Mouse (Mus musculus) layer of hippocampus, postnatal 14 days (tissue): ENCODE measurements at regions not wholly inside any gene's neighbourhood (a gene's known extent, or its start where the extent isn't known, plus 50 kb on each side); places are given as distances from the start of the nearest gene placed in this dataset.

ENCODE experiments used
- DNase-seq, 2 experiments: peaks; one replicate each; pipeline ENCODE4 v3.0.0; 2021 to 2022; ENCODE audit warnings: low spot score in 2 of 2, mixed read lengths in 1 of 2

DNA sequence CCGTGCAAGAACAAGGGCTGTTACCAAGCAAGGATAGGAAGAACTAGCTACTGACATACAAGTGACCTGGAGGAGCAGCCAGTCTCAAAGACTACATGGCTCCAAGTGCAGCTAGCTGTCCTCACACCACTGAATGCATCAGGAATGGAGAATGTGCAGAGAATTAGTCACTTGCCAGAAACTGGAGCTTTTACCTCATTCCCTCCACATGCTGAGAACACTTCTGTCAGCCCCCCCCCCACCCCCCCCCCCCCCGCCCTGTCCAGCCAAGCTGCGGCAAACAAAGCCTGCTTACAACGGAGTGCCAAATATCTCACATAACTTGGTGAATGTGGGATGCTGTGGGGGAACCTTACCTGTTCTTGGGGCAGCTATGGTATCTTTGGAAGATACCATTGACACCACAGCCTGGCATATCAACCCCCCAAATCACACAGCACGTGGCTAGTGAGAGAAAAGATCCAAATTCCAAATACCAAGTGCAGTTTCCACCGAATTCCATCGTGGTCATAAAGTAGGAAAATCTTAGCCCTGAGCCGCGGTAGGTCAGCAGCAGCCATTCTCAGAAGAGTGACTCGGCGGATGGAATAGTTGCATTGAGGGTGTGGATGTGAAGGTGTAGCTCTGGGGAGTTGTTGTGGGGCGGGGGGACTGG, 126.3 kb downstream of the Gadd45g start:
- no peak for DNase-seq

DNA sequence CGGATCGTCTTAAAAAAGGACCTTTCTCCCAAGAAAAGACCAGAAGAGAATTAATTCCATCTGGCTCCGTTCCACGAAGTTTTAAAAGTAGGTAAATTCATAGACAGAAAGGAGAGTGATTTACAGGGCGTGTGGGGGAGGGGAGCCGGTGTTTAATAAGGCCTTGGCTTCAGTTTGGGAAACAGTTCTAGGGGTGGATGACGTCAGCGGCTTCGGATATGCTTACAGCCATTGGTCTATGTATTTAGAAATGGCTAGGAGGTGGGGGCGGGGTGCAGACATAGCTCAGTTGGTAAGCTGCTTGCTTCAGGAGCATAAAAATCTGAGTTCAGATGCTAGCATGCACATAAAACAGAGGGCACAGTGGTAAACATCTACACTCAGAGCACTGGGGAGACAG, 127.0 kb downstream of the Gadd45g start:
- DNase-seq: no peak

DNA sequence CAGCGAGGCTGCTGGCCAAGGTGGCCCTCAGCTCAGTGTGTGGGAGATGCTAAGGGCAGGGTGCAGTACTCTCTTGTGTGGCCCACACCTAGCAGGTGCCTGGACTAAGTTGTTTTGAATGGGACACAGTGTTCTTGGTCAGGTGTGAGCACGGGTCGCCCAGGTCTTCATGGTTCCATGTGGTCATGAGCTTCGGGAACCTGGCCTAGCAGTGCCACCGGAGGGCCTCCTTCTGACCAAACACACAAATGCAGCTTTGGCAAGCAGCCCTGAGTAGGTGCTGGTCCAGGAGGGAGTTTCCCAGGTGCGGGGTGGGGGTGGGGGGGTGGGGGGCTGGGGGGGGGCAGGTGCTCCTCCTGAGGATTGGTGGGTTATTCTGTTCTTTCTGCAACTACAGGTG, 127.6 kb downstream of the Gadd45g start:
- no peak for DNase-seq

DNA sequence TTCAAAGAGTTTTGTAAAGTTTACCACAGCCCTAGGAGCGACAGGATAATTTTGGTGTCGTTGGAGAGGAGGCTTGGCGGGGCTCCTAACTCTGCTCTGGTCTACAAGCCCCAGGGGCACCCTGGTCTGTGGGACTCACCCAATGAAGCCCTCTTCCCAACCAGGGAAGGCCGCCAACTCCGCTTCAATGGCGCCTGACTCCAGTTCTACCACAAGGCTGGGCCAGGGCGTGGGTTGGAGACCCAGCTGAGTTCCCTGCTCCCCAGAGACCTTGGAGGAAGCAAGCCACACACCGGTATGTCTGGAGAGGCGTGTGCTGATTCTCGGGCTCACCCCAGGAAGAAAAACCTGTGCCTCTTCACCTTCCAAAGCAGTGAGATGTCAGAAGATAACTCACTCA, 128.9 kb downstream of the Gadd45g start:
- DNase-seq: no peak

DNA sequence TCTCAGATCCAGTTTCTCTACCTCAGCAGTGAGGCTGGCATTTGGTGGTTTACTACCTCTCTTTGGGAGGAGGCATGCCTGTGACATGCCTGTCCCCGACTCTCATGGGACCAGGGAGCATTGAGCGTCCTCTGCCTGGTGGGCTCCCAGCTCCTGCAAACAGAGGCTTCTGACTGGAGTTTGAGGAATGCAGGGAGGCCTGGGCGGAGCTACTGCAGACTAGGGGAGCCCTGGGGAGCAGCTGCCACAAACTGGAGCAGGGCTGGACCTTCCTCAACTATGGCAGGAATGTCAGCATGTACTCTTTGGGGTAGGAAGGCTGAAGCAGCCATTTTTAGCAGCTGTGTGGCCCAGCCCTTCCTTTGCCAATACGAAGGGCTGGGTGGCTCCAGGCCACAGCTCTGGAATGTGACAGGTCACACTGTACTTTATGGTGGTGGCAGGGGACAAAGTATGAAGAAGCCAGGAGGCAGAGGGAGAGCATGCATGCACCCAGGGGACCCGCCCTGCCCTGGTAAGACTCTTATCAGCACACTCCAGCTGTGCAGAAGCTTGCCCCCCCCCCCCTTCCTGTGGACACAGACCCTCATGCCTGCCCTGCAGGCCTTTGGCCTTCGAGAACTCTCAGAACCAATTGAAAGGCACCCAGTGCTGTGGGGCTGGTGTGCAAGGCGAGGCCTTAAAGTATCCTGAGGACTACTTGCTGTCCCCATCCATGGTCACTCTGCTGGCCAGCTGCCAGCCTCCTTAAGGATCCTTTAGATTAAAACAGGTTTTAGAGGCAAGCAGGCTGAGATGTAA, 129.5 kb downstream of the Gadd45g start:
- DNase-seq: no peak

DNA sequence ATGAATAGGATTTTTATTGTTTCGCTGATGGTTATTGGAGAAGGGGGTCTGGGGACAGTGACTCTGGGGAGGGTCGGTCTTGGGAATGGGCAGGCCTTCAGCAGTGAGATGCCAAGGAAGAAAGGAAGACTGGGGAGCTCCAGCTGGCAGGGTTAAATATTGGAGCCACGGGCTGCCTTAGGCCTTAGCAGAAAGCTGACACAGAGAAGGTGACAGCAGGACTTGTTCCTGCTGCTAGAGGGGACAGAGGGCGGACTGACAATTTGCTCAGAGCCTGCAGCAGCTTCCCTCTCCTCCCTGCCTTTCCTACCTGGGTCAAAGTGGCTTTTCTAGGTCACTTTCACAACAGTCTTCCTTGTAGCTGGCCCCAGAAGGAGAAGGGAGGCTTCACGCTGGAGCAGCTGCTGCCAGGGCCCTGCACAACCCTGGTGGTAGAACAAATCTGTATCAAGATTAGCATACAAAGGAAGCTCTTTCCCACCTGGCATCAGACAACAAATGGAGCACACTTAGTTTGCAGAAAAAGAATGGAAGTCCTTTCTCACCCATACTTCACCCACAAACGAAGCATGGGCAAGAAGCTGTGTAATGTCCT, 130.2 kb downstream of the Gadd45g start:
- DNase-seq: no peak

DNA sequence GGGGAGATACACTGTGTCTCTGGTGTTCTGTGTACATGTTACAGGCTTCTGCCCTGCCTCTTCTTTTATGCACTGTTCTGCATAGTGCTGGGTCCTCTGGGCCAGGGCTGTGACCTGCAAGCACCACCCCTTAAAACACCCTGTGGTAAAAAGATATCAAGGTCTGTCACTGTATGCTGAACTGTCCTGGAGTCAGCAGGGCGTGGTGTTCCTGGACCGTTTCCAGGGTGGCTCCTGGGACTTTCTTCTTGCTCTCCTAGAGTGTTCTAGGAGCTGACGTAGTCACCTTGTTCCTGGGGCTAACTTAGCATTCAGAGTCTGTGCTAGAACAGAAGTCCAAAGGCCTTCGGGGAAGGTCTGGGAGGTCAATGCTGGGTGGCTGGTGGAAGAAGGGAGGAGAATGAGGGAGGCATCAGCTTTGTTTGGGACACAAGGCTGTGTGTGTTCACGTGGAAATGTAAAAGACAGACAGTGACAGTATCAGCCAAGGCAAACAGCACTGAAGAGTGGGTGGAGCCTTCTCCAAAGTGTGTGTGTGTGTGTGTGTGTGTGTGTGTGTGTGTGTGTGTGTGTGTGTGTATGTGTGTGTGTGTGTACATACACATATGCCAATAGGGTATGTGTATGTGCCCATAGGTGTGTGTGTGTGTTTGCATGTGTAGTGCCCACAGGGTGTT, 133.0 kb downstream of the Gadd45g start:
- DNase-seq: no peak

DNA sequence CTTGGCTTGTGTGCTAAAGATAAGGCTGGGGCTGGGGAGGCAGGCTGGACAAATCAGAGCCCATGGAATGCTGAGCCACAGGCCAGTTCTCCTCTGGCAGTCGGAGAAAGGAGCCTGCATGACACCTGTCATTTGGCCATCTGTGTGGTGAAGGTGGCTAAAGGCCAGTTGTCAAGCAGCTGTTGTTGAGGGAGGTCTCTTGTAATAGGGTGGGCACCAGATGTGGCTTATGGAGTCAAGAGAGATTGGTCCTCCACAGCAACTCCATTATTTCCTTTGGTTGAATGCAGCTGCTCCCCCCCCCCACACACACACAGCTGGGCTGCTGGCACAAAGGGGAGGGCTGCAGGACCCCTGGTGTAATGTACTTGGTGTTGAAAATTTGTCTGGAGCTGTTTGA, 133.9 kb downstream of the Gadd45g start:
- DNase-seq: no peak

DNA sequence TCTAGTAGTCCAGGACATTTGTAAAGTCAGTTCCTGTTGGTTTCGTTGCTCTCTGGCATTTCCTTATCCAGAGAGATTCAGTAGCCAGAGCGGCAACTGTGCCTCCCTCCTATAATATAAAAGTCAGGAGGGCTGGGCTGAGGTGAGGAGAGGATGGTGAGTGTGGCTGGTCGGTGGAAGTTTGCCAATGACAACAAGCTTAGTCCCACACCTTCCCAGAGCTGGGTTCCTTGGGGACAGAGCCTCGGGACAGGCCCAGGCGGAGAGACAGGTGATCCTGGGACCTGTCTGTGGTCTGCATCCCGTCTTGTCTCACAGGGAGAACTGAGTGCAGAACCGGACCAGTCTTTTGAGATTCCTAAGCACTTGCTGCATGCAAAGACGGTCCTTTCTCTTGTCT, 136.5 kb downstream of the Gadd45g start:
- DNase-seq: no peak

DNA sequence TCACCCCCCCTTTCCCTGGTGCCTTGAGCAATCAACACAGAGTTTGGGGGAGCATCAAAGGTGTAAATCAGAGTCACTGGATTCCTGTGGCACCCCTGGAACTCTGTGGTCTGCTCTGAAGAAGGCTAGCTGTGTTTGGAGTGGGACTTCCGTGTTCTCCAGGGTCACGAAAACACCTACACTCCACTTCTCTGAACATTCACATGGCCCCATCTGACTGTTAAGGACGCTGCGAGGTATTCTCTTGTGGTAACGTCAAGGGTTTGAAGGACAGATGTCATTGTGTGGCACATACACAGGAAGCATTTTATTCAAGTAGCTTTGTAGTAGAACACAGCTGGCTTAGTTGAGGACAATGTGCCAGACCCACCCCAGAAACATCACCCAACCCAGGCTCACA, 137.1 kb downstream of the Gadd45g start:
- DNase-seq: no peak

DNA sequence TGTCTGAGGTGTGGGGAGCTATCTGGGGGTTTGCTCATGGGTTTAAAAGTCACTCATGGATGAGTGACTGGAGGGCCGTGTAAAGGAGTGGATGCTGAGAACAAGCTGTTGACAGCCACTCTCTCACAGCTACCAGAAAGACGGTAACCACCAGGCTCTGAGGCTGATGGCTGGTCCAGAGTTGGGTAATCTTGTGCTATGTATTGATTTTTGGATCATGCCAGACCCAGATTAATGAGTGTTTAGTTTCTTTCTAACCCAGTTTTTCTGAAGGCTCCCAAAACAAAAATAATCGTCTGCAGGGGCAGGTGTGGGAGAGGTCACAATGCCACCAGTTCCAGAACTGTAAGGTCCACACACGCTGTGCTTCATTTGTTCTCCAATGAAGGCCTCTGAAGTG, 144.9 kb downstream of the Gadd45g start:
- no peak for DNase-seq

DNA sequence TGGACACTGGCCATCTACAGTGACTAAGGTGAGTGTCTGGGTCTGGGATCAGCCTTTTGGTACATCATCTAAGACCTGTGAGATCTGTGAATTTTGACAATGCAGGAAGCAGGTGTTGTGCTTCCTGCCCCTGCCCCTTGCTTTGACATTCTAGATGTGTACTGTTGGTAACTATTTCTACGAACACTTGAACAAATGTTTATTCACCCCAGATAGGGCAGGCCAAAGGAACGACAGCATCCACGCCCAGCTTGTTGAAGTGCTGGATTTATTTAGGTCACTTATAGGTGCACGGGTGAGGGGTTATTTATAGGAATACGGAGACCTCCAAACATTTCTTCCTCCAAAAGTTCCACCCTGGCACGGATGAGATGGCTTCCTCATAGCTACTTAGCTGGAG, 146.4 kb downstream of the Gadd45g start:
- DNase-seq: no peak

DNA sequence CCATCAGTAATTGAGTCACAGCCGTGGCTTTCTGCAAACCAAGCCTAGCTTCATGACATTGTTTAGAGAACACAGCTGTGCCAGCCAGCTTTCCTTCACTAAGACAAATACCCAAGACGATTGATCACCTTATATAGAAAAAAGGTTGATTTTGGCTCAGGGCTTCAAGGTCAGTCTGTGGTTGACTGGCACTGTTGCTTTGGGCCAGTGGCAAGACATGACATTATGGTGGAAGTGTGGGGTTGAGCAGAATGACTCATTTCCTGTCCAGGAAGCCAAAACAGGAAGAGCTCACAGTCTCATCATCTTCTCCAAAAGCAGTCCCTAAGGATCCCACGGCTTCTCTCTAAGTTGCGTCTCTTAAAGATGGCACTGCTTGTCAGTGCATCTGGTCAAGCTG, 149.7 kb downstream of the Gadd45g start:
- no peak for DNase-seq

DNA sequence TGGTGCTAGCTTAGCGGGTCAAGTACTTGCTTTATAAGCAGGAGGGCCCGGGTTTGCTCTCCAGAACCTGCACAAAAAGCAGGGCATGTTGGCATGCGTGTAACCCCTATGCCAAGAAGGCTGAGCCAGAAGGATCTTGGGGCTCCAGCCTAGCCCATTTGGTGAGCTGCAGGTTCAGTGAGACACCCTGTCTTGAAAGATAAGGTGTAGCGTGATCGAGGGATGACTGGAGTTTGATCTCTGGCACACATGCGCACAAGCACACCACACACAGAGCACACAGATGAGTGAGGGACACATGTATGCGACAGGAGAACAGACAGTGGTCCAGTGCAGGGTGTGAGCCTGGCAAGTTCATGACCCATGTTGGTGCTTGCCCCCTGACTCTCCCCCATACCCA, 152.1 kb downstream of the Gadd45g start:
- no peak for DNase-seq

DNA sequence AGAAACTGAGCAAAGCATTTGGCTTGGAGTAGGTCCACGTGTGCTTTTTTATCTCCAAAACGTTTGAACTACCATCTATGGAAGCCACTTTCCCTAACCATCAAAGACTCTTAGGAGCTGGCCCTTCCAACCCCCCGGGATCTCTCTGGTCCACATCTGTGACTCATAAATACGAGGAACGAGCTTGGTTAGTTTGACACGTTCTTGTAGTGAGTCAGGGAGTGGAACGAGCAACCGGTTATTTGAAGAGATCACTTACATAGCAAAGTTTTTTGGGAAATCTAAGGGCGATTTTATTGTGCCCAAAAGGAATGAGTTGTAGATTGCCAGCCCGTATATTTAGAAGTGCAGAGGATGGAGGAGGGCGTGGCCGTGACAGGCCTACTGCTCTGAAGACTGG, 155.3 kb downstream of the Gadd45g start:
- no peak for DNase-seq

DNA sequence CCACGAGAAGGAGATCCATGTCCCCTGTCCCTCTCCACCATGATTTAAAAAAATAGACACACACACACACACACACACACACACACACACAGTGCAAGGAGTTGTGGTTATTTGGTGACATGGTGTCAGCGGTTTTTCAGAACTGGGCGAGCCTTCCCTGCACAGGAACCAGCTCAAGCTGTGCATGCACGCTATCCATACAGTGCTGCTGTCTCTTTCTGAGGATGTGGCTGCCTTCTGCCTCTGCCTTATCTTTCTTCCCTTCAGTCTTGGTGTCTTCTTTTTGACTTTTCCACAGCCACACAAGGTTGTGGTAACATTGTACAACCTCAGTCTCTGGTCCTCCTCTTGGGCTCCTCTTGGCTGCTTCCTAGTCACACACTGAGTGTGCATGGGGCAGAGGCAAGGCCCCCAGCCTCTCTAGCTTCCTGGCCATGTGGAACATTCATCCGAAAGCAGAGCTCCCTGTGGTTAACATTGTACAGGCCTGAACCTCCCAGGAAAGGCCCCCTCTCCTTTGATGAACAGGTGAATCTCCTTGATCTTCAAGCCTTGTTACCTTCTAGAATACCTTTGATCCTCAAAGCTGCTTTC, 157.6 kb downstream of the Gadd45g start:
- DNase-seq: no peak

DNA sequence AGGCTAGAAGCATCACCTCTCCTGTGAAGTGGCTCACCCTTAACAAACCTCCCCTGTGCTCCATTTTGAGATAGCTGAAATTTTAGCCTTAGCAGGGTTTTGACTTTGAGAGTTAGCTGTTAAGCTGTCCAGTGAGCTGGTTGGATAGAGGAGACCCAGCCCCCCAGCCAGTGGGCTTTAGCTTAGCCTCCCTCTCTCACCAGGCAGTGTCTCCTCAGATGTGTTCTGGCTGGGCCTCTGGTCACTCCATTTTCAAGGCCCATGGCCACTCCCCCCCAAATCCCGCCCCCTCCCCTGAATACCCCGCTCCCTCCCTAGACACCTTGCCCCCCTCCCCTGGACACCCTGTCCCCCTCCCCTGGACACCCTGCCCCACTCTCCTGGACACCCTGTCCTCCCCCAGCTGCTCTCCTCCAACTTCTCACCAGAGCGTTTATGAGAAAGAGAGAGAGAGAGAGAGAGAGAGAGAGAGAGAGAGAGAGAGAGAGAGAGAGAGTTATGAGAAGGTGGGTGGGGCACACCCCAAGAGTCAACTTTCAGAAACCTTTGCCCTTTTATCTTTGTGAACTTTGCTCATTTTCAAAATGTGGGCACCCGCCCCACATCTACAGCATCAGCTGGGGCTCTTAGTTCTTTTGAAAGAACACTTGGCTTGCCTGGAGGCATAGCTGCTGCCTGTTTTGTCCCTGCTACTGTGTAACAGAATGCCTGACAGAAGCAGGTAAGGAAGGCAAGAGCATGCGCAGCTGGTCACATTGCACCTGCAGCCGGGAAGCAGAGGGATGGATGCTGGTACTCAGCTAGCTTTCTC, 161.3 kb downstream of the Gadd45g start:
- no peak for DNase-seq

DNA sequence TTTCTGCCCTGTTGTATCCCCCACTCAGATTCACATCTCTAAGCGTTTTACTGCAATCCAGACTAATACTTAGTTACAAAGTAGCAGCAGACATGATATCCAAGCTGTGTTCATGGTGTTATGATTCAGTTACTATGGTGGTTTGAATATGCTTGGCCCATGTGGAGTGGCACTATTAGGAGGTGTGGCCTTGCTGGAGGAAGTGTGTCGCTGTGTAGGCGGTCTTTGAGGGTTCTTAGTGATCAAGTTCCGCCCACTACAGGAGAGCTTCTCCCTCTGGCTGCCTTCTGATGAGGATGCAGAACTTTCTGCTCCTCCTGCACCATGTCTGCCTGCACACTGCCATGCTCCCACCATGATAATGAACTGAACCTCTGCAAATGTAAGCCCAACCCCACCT, 162.8 kb downstream of the Gadd45g start:
- DNase-seq: no peak

DNA sequence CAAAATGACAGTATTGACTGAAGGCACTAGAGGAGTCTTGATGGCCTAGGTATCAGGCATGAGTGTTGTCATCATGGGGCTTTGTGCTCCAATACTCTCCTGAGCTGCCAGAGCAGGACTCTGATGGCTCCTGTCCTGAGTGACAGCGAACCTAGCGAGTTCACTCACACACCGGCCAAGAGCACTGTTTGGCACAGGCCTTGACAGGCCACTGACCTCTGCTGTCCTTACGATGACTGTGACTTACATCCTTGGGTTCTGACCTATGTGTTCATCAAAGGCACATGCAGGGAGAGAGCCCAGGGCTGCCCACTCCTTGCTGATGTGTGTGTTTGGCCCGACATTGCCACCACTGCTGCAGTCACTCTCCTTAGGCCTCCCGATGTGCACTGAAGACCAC, 163.3 kb downstream of the Gadd45g start:
- DNase-seq: no peak

DNA sequence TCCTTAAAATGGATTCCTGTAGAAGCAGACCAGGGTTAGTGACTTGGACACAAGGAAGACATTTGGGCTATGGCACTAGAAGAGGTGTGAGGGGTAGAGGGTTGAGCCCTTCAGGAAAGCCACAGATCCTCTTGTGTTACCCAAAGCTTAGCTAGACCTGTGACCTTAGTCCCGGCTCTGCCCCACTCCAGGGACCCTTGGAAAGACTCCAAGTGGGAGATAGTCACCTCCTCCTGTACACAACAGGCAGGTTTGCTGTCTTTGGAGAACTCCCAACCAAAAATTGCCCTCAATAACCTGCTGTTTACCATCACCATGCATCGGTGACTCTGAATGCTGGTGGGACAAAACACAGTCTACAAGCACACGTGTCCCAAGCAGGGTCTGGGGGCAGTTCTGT, 164.5 kb downstream of the Gadd45g start:
- no peak for DNase-seq

DNA sequence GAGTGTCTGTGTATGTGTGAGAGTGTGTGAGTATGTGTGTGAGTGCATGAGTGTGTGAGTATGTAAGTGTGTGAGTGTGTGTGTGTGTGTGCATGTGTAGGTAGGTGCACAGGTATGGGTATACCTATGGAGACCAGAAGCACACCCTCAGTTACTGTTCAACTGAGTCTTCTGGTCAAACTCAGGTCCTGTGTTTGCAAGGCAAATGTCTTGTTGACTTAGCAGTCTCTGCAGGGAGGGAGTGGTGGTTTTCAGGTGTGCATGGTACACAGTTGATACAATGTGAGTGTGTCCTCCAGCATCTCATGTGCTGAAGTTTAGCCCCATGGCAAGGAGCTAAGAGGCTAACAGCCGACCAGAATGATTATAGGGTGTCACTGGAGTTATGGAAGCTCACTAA, 166.7 kb downstream of the Gadd45g start:
- no peak for DNase-seq
